Mouse (Mus musculus): ENCODE measurements around the gene Rpl13a. TPM values are rescaled to one million over a fixed set of nuclear protein-coding genes. Genes with fewer than 3 reads are reported as not detected.
A peak's percentile ranks its signal among the peaks of the same experiment; 100 is the strongest.
"Not testable (repeated sequence)": the region's sequence is repeated elsewhere in the genome, so short reads cannot be mapped to it uniquely, and the experiment has no call there.

Rpl13a gene
- total RNA-seq, 2 experiments from 2014 or later = 736 to 824 TPM

DNA sequence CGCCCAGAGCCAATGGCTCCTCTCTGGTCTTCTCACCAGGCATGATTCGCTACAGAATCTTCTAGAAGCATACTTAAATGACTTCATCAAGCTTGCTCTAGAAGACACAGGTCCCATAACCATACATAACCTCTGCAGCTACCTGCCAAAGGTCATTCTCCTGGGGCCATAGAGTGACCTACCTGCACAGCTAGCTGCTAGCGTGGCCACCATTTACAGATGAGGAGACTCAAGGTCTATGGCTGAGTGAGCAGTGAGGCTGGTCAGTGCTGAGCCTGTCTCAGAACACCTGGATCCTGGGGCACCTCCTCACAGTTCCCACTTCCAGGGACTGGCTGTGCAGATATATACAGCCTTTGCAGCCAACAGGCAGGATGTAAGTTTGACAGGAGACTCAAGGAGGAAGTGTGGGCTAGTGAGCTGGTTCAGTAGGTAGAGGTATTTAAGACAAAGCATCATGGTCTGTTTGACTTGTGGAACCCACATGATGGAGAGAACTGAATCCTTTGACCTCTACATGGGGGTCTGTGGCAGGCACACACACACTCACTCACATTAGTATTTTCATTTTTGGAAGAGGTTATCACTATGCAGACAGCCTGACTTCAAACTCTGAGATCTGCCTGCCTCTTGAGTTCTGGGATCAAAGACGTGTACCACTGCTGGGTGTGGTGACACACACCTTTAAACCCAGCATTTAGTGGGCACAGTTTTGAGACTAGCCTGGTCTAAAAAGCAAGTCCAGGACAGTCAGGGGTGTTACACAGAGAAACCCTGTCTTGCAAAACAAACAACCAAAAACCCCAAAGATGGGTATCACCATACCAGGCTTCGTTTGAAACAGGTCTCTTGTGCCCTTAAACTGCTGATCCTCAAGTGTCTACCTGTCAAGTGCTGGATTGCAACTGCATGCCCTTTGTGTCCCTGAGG is 8.5 kb downstream of the Rpl13a start:
- no peak for DNase-seq (ENCODE audit: low spot score in 2 of 2)

DNA sequence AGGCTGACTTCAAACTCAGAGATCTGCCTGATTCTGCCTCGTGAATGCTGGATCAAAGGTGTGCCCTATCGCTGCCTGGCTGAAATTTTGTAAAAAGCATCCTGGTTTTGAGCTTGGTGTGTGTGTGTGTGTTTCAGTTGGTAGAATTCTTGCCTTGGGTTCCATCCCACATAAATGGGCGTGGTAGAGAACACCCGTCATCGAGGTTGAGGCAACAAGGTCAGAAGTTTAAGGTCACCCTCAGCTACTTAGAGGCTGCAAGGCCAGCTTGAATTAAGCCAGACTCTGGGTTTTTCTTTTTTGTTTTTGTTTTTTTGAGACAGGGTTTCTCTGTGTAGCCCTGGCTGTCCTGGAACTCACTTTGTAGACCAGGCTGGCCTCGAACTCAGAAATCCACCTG is 10.2 kb downstream of the Rpl13a start:
- no peak for DNase-seq (ENCODE audit: low spot score in 2 of 2)

DNA sequence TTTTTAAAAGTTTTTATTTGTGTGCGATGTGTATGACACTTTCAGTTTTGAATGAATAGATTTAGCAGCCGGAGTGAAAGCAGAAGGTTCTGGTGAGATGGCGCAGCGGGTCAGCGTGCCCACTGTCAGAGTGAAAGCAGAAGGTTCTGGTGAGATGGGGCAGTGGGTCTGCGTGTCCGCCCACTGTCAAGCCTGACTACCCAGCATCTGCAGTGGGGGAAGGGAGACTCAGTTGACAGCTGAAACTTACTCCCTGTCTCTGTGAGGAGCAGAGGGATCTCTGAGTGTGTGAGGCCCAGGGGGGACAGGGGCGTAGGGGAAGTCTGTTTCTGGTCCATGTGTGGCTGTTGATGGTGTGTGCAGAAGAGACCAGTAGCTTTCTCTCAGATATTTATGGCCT is 11.0 kb downstream of the Rpl13a start:
- no peak for DNase-seq (ENCODE audit: low spot score in 2 of 2)

DNA sequence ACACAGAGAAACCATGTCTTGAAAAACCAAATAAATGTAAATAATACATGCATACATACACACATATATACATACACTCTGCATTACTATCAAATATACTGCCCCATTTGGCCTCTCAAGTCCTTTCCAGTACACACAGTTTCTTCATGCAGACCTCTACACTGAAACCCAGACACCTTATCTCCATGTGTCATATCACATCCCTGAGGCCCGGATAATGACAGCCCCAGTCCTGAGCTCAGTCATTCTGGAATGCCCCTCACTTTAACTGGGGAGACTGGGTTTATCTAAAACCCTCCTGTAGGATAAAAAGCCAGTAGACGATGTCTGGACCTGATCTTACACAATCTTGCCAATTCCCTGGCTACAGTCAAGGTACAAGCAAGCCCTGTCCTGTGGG is 15.1 kb downstream of the Rpl13a start:
- no peak for DNase-seq (ENCODE audit: low spot score in 2 of 2)

DNA sequence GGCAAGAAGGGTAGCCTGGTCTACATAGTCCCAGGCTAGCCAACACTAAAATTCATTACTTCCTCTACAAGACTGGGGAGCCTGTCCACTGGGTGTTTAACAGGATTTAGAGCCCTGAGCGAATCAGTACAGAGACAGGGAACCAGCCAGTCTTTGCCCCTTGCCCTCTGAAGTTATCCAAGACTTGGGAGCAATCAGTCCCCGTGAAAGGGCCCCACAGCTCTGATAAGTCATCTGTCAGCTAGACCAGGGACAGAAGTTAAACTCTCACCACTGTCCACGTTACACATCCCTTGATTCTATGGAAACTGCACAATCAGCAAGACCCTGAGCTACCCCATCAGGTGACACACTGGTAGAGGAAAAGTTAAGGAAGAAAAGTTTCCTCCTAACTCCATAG is 16.0 kb downstream of the Rpl13a start:
- no peak for DNase-seq (ENCODE audit: low spot score in 2 of 2)

DNA sequence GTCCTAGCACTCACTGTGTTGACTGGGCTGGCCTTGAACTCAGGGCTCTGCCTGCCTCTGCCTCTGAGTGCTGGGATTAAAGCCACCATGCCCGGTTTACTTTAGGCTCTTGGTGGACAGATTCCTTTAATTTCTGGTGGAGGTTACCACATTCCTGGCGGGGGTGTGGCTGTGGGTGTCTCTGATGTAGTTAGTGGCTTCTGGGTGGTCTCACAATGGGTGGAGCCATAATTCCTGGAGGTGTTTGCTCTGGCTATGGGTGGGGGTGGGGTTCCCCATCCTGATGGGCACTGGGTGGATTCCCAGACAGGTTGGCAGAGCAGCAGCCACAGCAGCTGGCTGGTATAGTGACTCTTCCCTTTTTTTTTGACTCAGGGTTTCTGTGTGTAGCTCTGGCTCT is 16.6 kb downstream of the Rpl13a start:
- DNase-seq (ENCODE audit: low spot score in 2 of 2) = no peak

DNA sequence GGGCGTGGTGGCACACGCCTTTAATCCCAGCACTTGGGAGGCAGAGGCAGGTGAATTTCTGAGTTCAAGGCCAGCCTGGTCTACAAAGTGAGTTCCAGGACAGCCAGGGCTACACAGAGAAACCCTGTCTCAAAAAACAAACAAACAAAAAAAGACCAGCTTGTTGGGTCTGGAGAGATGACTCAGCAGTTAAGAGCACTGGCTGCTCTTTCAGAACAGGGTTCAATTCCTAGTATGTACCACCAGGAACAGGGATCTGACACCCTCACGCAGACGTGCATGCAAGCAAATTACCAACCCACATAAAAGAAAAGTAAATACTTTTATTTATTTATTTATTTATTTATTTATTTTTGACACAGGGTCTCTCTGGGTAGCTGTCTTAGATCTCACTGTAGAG is 18.5 kb downstream of the Rpl13a start:
- not testable (repeated sequence) for DNase-seq (ENCODE audit: low spot score in 2 of 2)

DNA sequence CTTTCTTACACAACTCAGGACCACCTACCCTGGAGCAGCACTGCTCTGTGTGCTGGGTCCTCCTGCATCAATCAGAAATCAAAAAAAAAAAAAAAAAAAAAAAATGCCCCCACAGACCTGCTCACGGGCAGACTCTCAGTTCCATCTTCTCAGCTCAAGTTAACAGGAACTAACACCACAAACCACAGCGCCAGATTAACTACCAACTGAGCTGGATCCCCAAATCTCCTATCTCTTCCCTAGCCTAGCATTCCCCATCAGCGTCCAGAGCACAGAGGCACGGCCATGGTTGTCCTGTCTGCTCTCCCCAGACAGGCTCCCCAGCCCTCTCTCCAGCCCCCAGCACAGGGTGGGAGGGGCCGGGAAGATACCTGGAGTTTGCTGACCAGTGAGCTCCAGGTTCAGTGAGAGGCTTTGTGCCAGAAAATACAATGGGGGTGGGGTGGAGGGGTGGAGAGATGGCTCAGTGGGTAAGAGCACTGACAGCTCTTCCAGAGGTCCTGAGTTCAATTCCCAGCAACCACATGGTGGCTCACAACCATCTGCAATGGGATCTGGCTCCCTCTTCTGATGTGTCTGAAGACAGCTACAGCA is 21.4 kb downstream of the Rpl13a start:
- DNase-seq (ENCODE audit: low spot score in 2 of 2) = no peak

DNA sequence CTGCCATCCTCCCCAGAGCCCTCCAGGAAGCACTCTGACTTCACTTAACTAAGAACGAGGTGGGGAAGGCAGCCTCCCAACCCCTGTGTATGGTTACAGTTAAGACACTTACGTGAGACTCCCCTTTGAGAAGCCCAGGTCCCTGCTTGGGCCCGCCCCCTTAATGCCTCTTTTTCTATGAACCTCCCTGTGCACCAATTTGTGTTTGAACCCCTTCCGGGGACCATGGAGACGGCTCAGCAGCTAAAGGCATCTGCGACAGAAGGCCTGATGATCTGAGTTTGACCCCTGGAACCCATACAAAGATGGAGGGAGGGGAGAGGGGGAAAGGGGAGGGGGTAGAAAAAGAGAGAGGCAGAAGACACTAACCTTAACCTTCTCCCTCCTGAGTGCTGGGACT is 22.1 kb downstream of the Rpl13a start:
- no peak for DNase-seq (ENCODE audit: low spot score in 2 of 2)

DNA sequence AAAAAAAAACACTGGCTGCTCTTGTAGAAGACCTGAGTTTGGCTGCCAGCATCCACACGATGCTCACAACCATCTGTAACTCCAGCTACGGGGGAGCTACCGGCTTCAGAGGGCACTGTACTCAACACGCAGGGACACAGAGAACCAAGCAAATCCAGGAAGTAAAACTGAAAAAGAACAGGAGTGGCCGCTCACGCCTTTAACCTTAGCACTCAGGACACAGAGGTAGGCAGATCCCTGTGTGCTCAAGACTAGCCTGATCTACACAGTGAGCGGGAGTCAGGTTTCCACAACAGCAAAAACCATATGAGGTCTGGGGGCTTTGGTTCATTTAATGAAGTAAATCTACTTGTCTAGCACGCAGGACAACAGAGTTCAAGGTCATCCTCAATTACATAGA is 23.1 kb downstream of the Rpl13a start:
- DNase-seq (ENCODE audit: low spot score in 2 of 2) = no peak

DNA sequence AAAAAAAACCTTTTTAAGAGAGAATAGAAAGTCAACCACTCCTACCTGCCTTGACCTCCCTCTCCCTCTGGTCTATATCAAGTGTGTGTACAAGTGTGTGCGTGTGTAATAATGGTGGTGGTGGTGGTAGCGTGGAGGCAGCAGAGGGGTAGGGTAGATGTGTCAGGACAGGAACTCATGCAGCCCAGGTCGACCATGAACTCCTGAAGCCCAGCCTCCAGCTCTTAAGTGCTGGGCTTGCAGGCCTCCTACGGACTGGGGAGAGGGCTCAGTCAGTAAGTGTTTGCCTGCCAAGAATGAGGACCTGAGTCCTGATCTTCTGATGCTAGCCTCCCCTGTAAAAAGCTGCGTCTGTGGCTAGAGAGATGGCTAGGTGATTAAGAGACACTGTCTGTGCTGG is 23.6 kb downstream of the Rpl13a start:
- no peak for DNase-seq (ENCODE audit: low spot score in 2 of 2)

DNA sequence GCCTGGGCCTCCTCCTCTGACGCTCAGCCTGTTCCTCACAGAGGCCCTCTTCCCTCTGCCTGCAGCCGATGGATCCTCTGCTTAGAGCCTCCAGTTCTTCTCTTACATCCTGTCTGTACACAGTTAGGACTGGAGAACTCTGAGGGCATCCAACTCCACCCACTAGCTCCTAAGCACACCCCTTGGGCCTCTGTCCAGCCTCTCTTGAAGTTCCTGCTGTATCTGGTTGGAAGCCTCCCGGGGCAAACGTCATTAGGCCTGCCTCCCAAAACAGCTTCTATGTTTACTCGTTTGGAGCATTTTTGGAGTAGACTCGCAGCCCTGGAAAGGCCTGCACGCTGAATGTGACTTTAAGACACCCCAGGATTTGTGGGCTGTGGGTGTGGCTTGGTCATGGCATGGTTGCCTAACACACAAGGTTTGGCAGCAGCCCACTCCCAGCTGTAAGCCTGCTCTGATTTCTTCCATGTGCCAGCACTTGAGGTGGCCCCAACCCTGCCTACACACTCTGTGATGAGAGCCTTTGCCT is 24.8 kb downstream of the Rpl13a start, which contains the start of gene Fcgrt:
Gene Fcgrt, minus strand, starts transcription at position 200 of the 529 bp plus-strand sequence.
- peak in 1 of 2 experiments; percentile 67 for DNase-seq (ENCODE audit: low spot score in 2 of 2)

DNA sequence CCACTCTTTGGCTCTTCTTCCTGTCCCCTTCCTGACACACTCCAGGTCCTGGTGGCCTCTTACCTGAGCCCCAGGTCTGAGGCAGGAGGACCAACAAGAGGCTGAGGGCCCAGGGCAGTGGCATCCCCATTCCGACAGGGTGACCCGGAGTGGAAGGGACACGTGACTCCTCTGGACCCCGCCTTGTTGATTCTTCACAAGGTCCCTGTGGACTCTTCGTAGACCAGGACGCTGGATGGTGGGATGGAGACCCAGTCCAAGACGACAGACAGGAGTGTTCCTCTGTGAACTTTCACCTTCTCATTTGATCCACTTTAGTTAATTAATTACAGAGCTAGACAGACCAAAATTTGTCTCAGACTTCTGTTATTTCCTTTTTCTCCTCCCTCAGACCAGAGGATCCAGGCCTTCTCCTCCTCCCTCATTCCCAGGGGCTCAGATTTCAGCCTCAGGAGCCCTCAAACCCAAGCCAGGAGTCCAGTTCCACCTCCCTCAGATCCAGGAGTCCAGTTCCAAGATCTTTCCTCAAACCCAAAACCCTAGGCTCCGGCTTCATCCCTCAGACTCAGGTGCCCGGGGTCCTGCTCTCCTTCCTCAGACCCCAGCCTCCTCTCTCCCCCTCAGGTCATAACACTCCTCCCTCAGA is 25.5 kb downstream of the Rpl13a start:
- no peak for DNase-seq (ENCODE audit: low spot score in 2 of 2)

DNA sequence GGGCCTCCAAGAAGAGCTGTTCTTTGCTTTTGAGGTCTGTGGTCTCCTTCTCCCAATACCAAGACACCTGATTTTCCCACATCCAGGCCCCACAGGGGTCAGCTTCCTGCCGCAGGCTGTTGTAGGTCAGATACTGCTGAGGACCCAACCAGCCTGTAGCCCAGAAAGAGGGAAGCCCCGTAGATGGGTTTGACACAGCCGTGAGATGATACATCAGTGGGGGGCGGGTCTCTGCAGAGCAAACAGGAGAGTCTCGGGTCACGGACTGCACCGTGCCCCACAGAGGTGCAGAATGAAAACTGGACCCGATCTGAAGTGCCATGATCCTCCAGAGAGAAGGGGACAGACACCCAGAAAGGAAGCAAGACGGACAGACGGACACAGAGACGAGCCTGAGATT is 26.1 kb downstream of the Rpl13a start:
- DNase-seq (ENCODE audit: low spot score in 2 of 2) = no peak

DNA sequence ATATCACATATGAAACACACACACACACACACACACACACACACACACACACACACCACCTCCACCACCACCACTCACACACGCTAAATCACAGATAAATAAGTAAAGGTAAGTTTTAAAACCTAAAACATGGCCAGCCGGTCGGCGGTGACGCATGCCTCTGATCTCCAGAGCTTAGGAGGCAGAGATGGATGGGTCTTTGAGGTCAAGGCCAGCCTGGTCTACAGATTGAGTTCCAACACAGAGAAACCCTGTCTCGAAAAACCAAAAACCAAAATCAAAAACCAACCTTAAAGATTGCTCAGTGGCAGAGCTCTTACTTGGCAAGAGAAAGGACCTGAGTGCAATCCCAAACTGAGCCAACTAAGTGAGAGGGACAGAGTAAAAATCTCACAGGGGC is 28.5 kb downstream of the Rpl13a start:
- DNase-seq (ENCODE audit: low spot score in 2 of 2) = no peak

DNA sequence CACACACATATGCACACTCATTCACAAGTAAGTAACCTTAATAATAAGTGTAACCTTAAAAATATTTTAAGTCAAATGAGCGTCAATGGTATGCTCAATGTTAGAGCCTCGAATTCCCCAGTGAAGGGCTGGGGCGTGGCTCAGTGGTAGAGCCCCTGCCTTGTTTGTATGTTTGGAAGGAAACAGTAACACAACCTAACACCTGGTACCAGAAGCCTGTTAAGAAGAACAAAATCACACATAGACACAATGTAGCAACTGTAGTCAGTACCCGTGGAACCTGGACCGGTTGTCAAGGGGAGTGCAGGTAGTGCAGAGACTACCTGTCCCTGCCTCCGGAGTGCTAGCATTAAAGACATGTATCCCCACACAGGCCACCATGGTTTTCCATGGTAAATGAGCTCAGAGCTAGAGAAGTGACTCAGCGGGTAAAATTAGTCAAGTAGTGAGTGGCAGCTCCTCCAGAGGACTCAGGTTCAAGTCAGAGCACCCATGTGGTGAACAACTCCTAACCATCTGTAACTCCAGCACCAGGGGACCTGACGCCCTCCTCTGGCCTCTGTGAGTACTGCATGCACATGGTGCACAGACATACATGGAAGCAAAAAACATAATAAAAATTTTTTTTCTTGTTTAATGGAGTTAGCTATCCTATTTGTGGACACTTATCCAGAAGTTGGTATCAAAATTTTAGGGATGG is 29.9 kb downstream of the Rpl13a start:
- DNase-seq (ENCODE audit: low spot score in 2 of 2) = no peak

DNA sequence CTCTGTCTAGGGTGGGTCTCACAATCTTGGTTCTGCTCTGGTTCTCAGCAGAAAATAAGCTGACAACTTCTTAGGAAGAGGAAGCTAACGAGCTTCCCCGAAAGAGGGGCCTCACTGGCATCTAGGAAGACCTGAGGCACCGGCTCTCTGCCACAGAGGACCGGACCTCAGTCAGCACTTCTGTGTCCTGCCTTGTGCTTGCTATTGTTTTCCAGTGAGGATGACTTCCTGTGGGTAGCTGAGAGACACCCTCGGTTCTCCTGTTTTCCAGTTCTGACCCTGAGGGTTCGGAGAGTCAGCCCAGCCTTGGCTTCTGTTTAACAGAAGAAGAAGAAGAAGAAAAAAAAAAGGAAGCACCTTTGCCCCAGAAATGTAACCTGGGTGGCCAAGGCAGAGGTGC is 31.1 kb downstream of the Rpl13a start:
- no peak for DNase-seq (ENCODE audit: low spot score in 2 of 2)

DNA sequence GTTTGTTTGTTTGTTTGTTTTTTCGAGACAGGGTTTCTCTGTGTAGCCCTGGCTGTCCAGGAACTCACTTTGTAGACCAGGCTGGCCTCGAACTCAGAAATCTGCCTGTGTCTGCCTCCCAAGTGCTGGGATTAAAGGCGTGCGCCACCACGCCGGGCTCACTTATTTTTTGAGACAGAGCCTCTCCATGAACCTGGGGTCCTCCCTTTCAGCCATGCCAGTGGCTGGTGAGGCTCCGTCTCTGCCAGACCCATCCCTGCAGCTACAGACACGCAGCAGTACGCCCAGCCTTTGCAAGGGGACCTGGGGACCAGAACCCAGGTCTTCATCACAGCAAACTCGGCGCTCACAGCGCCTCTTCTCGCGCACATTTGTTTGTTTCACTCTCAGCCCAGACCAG is 32.6 kb downstream of the Rpl13a start:
- DNase-seq (ENCODE audit: low spot score in 2 of 2) = not testable (repeated sequence)

DNA sequence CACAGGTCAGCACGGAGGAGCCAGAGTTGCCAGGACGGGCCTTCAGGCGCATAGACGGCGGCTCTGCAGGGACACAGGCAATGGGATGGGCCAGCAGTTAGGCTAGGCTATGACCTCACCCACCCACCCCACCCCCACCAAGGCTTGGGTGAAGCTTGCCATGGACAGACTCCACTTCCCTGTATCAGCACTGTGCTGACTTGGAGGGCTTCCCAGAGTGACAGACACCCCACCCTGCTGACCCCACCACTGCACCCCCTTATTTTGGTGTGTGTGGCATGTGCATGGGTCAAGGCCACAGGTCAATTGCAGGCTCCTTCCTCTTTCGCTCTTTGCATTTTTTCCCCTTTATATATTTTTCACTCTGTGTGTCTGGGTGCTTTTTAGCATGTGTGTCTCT is 33.2 kb downstream of the Rpl13a start:
- no peak for DNase-seq (ENCODE audit: low spot score in 2 of 2)

DNA sequence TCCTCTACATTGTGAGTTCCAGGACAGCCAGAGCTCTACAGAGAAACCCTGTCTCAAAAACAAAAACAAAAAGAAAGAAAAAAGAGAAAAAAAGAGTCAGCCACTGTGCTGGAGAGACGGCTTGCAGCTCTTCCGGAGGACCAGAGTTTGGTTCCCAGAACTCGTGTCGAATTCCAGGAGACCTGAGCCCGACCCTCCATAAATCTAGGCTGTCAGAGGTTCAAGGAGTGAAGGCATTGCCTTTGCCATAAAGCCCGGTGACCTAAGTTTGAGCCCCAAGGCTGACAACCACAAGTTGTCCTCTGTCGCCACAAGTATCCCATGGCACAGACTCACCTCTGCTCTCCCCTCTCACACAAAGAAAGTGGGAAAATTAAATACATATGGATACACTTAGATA is 34.4 kb downstream of the Rpl13a start:
- DNase-seq (ENCODE audit: low spot score in 2 of 2) = no peak

DNA sequence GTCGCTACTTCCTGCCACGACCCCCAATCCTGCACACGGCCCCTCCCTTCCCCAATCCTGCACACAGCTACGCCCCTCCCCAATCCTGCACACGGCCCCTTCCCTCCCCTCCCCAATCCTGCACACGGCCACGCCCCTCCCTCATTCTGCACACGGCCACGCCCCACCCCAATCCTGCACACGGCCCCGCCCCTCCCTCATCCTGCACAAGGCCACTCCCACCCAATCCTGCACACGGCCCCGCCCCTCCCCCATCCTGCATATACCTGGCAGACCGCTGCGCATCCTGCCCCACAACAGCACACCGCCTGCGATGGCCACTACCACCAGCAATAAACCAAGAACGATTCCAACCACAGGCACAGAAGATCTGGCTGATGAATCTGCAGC is 35.0 kb downstream of the Rpl13a start:
- no peak for DNase-seq (ENCODE audit: low spot score in 2 of 2)

Measured in layer of hippocampus, postnatal 14 days (tissue).